Mouse (Mus musculus) megakaryocyte, embryonic 14.5 days (primary cell): Measurements from ENCODE around the gene Hist1h2bq. TPM values are rescaled to one million over a fixed set of nuclear protein-coding genes. Genes with fewer than 3 reads are reported as not detected.
A peak's percentile ranks its signal among the peaks of the same experiment; 100 is the strongest.
"Not testable (repeated sequence)": the region's sequence is repeated elsewhere in the genome, so short reads cannot be mapped to it uniquely, and the experiment has no call there.

Experiments
- H3K27me3 ChIP-seq: replicated peaks from 2 replicates; pipeline ENCODE3; 2012; ENCODE audit warnings: inconsistent platforms
- H3K36me3 ChIP-seq: replicated peaks from 2 replicates; pipeline ENCODE3; 2012; ENCODE audit warnings: low read length, inconsistent platforms, mixed read lengths
- H3K4me1 ChIP-seq: 2 replicates; pipeline ENCODE4 v1.6.1; 2012; ENCODE audit warnings: inconsistent platforms
- H3K4me3 ChIP-seq: replicated peaks from 2 replicates; pipeline ENCODE3; 2012; ENCODE audit warnings: moderate library complexity, mild to moderate bottlenecking, inconsistent platforms
- H3K9me3 ChIP-seq: 2 replicates; pipeline ENCODE4 v1.6.1; 2012; ENCODE audit warnings: inconsistent platforms
- FLI1 ChIP-seq: IDR thresholded peaks from 2 replicates; pipeline ENCODE4 v1.6.1; 2012; ENCODE audit warnings: low read length, inconsistent platforms, mixed read lengths
- GATA1 ChIP-seq: IDR thresholded peaks from 3 replicates; pipeline ENCODE4 v1.6.1; 2012; ENCODE audit warnings: mixed read lengths, low read length, inconsistent platforms, borderline replicate concordance
- polyA plus RNA-seq: library from polyadenylated mRNA; stranded (reverse); fragments of >175 nt; gene quantifications from 2 replicates; pipeline ENCODE4 v1.2.3, GENCODE M21; 2012; ENCODE audit warnings: low replicate concordance; ENCODE audit not compliant: insufficient read depth

The Hist1h2bq gene
- polyA plus RNA-seq: 83.2 and 173 TPM in 2 replicates

GRCm38 (mm10) chr13:21810073-21810472, at the start of gene Hist1h2bq, which contains the start of gene Hist1h2ao:
Gene Hist1h2bq (minus strand): TSS chr13:21810197.
Gene Hist1h2ao (plus strand): TSS chr13:21810465.
- not testable (repeated sequence) for H3K4me3 ChIP-seq, H3K4me1 ChIP-seq, H3K27me3 ChIP-seq, H3K9me3 ChIP-seq, H3K36me3 ChIP-seq

GRCm38 (mm10) chr13:21855698-21856162, 45.7 kb upstream of the Hist1h2bq start:
- no peak for TF ChIP-seq FLI1
- no peak for TF ChIP-seq GATA1
- Histone ChIP-seq H3K4me3 (peak overlapping the region; percentile 91), H3K27me3 (peaks cover 1% of the 10 kb centered on the region), H3K9me3 (no peaks in the 10 kb centered on the region), H3K4me1 (peaks cover 40% of the 10 kb centered on the region), H3K36me3 (no peaks in the 10 kb centered on the region)

GRCm38 (mm10) chr13:21855146-21855545, 45.1 kb upstream of the Hist1h2bq start:
- TF ChIP-seq GATA1 (no peak), FLI1 (no peak)
- H3K27me3 ChIP-seq: peaks cover 1% of the 10 kb centered on the region
- H3K36me3 ChIP-seq: no peaks in the 10 kb centered on the region
- H3K4me1 ChIP-seq: peaks cover 43% of the 10 kb centered on the region
- no peaks in the 10 kb centered on the region for H3K9me3 ChIP-seq
- H3K4me3 ChIP-seq: peak overlapping the region; percentile 91

GRCm38 (mm10) chr13:21852215-21852945, 42.4 kb upstream of the Hist1h2bq start:
- no peaks in the 10 kb centered on the region for H3K9me3 ChIP-seq
- peaks cover 43% of the 10 kb centered on the region for H3K4me1 ChIP-seq
- no peaks in the 10 kb centered on the region for H3K36me3 ChIP-seq
- no peak for TF ChIP-seq FLI1
- TF ChIP-seq GATA1: no peak
- H3K27me3 ChIP-seq: no peaks in the 10 kb centered on the region
- H3K4me3 ChIP-seq: peak overlapping the region; percentile 76

GRCm38 (mm10) chr13:21850696-21851095, 40.7 kb upstream of the Hist1h2bq start:
- H3K4me3 ChIP-seq, H3K36me3 ChIP-seq, H3K9me3 ChIP-seq, H3K27me3 ChIP-seq: not testable (repeated sequence)
- peaks cover 43% of the 10 kb centered on the region for H3K4me1 ChIP-seq

GRCm38 (mm10) chr13:21847883-21848282, 37.9 kb upstream of the Hist1h2bq start:
- H3K4me1 ChIP-seq: peaks cover 23% of the 10 kb centered on the region

GRCm38 (mm10) chr13:21846356-21846755, 36.4 kb upstream of the Hist1h2bq start:
- H3K4me1 ChIP-seq, H3K4me3 ChIP-seq: not testable (repeated sequence)

More at GRCm38 (mm10) chr13:21847883-21848282, 37.9 kb upstream of the Hist1h2bq start:
- H3K9me3 ChIP-seq: no peaks in the 10 kb centered on the region
- H3K4me3 ChIP-seq: no peak overlapping the region
- H3K36me3 ChIP-seq: no peaks in the 10 kb centered on the region
- TF ChIP-seq GATA1: no peak
- TF ChIP-seq FLI1: no peak
- no peaks in the 10 kb centered on the region for H3K27me3 ChIP-seq

GRCm38 (mm10) chr13:21840508-21840907, 30.5 kb upstream of the Hist1h2bq start:
- not testable (repeated sequence) for H3K4me3 ChIP-seq, H3K36me3 ChIP-seq, H3K9me3 ChIP-seq, H3K27me3 ChIP-seq, H3K4me1 ChIP-seq

More at GRCm38 (mm10) chr13:21846356-21846755, 36.4 kb upstream of the Hist1h2bq start:
- H3K9me3 ChIP-seq, H3K36me3 ChIP-seq, H3K27me3 ChIP-seq: not testable (repeated sequence)

GRCm38 (mm10) chr13:21833461-21833860, 23.5 kb upstream of the Hist1h2bq start, which contains the start of the genes Hist1h2ap and Hist1h2br:
Gene Hist1h2ap (minus strand): TSS chr13:21833507.
Gene Hist1h2br (plus strand): TSS chr13:21833743.
- peaks cover 11% of the 10 kb centered on the region for H3K4me1 ChIP-seq
- not testable (repeated sequence) for H3K4me3 ChIP-seq, H3K36me3 ChIP-seq, H3K27me3 ChIP-seq, H3K9me3 ChIP-seq

GRCm38 (mm10) chr13:21831418-21832394, 21.7 kb upstream of the Hist1h2bq start, which contains the start of gene Hist1h4n:
Gene Hist1h4n (minus strand): TSS chr13:21832196.
- H3K36me3 ChIP-seq, H3K9me3 ChIP-seq, H3K27me3 ChIP-seq: not testable (repeated sequence)
- H3K4me1 ChIP-seq: peaks cover 11% of the 10 kb centered on the region
- H3K4me3 ChIP-seq: peak within 1 kb of the TSS; percentile 76
